Mouse (Mus musculus): ENCODE measurements around the gene 2310002L09Rik.
"Not testable (repeated sequence)": the region's sequence is repeated elsewhere in the genome, so short reads cannot be mapped to it uniquely, and the experiment has no call there.

DNA sequence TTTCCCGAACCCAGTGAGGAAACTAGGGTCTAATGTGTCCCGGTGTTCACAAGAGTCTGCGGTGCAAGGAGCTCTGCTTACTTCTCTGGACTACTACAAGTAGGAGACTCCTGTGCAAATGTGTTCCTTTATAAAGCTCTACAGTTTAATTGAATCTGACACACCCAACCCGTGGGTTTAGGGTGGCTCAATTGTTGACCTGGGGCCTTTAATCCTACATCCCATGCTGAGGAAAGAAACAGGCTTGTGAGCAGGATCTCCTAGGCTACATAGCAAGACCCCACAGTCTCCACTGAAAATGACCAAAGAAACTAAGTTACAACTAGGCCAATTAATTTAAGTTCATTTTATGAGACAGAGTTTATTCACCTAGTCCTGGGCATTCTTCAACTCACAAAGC lies 44.8 kb downstream of the 2310002L09Rik start, which contains the start of gene Gm13871:
- not testable (repeated sequence) for TF ChIP-seq POLR2A, CTCF (IDR thresholded peaks at IDR 0.05; ENCODE audit: extremely low read depth, insufficient read depth, low read length)
